In the genomic region with DNA sequence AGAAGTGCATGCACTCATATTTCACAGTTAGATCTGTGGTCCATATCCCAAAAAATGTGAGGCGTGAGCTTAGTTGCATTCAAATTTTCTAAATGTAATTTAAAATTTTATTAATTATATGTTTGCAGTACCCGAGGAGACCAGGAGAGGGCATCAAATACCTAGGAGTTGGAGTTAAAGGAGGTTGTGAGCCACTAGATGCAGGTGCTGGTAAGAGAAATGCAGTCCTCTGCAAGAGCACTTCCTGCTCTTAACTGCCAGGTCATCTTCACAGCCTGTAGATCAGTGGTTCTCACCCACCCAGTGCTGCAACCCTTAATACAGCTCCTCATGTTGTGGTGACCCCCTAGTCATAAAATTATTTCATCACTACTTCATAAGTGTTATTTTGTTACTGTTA, we compare ENCODE assay signal across 11 mouse cellular contexts. TPM values are rescaled to one million over a fixed set of nuclear protein-coding genes. Genes with fewer than 3 reads are reported as not detected.
DNase-seq lines count a peak whose midpoint lies in the region; ATAC-seq and TF ChIP-seq lines count a peak whose summit lies in the region.
"Had no signal": no experiment of that assay in that cellular context is flagged by ENCODE, and none has a peak within 500 bp of the region (broad histone marks: within the 10 kb centered on the region; RNA-seq: fewer than 3 reads in every experiment).

No protein-coding gene starts in this region.

- ATAC-seq in midbrain, embryonic 11.5 days (ENCODE audit: low FRiP score), result no peak
- no peak for ATAC-seq in megakaryocyte-erythroid progenitor cell, adult 5-6 weeks (replicated peaks; ENCODE audit: low FRiP score, low TSS enrichment, poor library complexity, severe bottlenecking)
- ATAC-seq: forebrain, embryonic 16.5 days; midbrain, embryonic 15.5 days had no signal

- no peaks in the 10 kb centered on the region for H3K9me3 ChIP-seq in ES-E14 (ENCODE audit: control insufficient read depth, insufficient read depth, low read depth, low read length)
- no peaks in the 10 kb centered on the region for H3K9me3 ChIP-seq in midbrain, embryonic 11.5 days (ENCODE audit: control insufficient read depth, low read length)
- H3K9me3 ChIP-seq: hindbrain, embryonic 10.5 days; midbrain, embryonic 15.5 days had no signal

- no peak overlapping the region for H3K9ac ChIP-seq in ES-E14 (ENCODE audit: insufficient read depth, low read depth, low read length, poor library complexity, severe bottlenecking)
- no peak overlapping the region for H3K9ac ChIP-seq in midbrain, embryonic 11.5 days (ENCODE audit: low read length)
- H3K9ac ChIP-seq: midbrain, embryonic 15.5 days had no signal

- peak; percentile 12 for DNase-seq in kidney, adult 18-20 months
- DNase-seq in kidney, postnatal 4 days, result no peak
- DNase-seq in CD4-positive helper T cell, adult 2 months (ENCODE audit: low read depth, low spot score), result peak; percentile 46
- no peak for DNase-seq in ES-E14 (ENCODE audit: low read depth, low spot score)
- DNase-seq in induced T-regulatory cell, adult 2 months (ENCODE audit: low read depth), result peak; percentile 68
- DNase-seq in right cerebral cortex, postnatal 25 days, result no peak
- no peak for DNase-seq in midbrain, embryonic 11.5 days (ENCODE audit: low spot score, missing footprints)

- H3K27me3 ChIP-seq in midbrain, embryonic 11.5 days (ENCODE audit: control insufficient read depth, insufficient read depth, low read length), result no peaks in the 10 kb centered on the region
- H3K27me3 ChIP-seq: midbrain, embryonic 15.5 days had no signal

- H3K4me2 ChIP-seq in midbrain, embryonic 11.5 days, result no peak overlapping the region
- H3K4me2 ChIP-seq: midbrain, embryonic 15.5 days had no signal

- no peaks in the 10 kb centered on the region for H3K4me1 ChIP-seq in ES-E14 (ENCODE audit: control insufficient read depth in 2 of 2, insufficient read depth in 2 of 2, low read length in 2 of 2, poor library complexity in 1 of 2)
- H3K4me1 ChIP-seq in midbrain, embryonic 11.5 days (ENCODE audit: control insufficient read depth, insufficient read depth, low read length), result no peaks in the 10 kb centered on the region
- H3K4me1 ChIP-seq: hindbrain, embryonic 10.5 days; midbrain, embryonic 15.5 days had no signal

- no peak overlapping the region for H3K4me3 ChIP-seq in ES-E14 (ENCODE audit: insufficient read depth in 1 of 2, low read depth in 1 of 2, low read length in 2 of 2, poor library complexity in 1 of 2, severe bottlenecking in 1 of 2)
- no peak overlapping the region for H3K4me3 ChIP-seq in midbrain, embryonic 11.5 days (ENCODE audit: low read depth, low read length)
- H3K4me3 ChIP-seq: hindbrain, embryonic 10.5 days; midbrain, embryonic 15.5 days had no signal

- WGBS in midbrain, embryonic 11.5 days, result 36% methylated on average over 2 of the region's 2 CpGs

- in situ Hi-C loops in ES-E14 (cut with MboI; ENCODE audit: low sequenced_read_pairs in 2 of 2, unreplicated experiment in 2 of 2), result loop anchor here (10.0 to 25.0 kb wide), 3 partner anchors 152 to 444 kb away; partner anchors contain the start of gene Uqcrfs1 (in 1 of the 2)

- H3K27ac ChIP-seq in ES-E14 (ENCODE audit: insufficient read depth, low read depth, low read length, poor library complexity, severe bottlenecking), result no peak overlapping the region
- no peak overlapping the region for H3K27ac ChIP-seq in midbrain, embryonic 11.5 days (ENCODE audit: low read depth, low read length)
- H3K27ac ChIP-seq: hindbrain, embryonic 10.5 days; midbrain, embryonic 15.5 days had no signal

- H3K36me3 ChIP-seq in ES-E14 (ENCODE audit: control insufficient read depth, insufficient read depth, low read length, poor library complexity, severe bottlenecking), result no peaks in the 10 kb centered on the region
- H3K36me3 ChIP-seq in midbrain, embryonic 11.5 days (ENCODE audit: control insufficient read depth, insufficient read depth, low read length), result no peaks in the 10 kb centered on the region
- H3K36me3 ChIP-seq: hindbrain, embryonic 10.5 days; midbrain, embryonic 15.5 days had no signal

TF ChIP-seq in ES-E14, 5 proteins besides CTCF, POLR2A, EP300 and RAD21:
- TF ChIP-seq ZNF384 (IDR thresholded peaks at IDR 0.05; ENCODE audit: low read depth, low read length) (no peak), ZC3H11A (IDR thresholded peaks at IDR 0.05; ENCODE audit: borderline replicate concordance, low read depth, low read length) (peak; percentile 80), HCFC1 (IDR thresholded peaks at IDR 0.05; ENCODE audit: borderline replicate concordance, insufficient read depth, low read length) (no peak)

RNA-seq across cellular contexts. Expression of gene Mboat1, which starts 43.2 kb away (rescaled TPM):
- total RNA-seq in ES-E14 (2012; rRNA removed), result 4.5 and 4.6 TPM in 2 replicates
- polyA plus RNA-seq in midbrain, embryonic 11.5 days (2014; fragmentation: Nextera tagmentation; extraction: Ambion mirVana), result 5.8 and 7.2 TPM in 2 replicates
- total RNA-seq in megakaryocyte-erythroid progenitor cell, adult 5-6 weeks (2014; fragmentation: Nextera tagmentation), result 0.87 and 1.2 TPM in 2 replicates
- total RNA-seq in megakaryocyte-erythroid progenitor cell, adult 5-6 weeks (2017), result 0.38 and 0.65 TPM in 2 replicates

Comparison
In these comparisons a context has a peak if more than half of its experiments do, and no peak if none do; other contexts are left out.
1. DNase-seq: peak in kidney, adult 18-20 months (single experiment), CD4-positive helper T cell, adult 2 months (single experiment) and induced T-regulatory cell, adult 2 months (single experiment); none in kidney, postnatal 4 days (0 of 2), ES-E14 (single experiment), right cerebral cortex, postnatal 25 days (single experiment) and midbrain, embryonic 11.5 days (single experiment).